Mouse (Mus musculus) frontal cortex, postnatal 14 days (tissue): ENCODE measurements around the gene Aldh1l1.

Experiments
- DNase-seq, 2 experiments: peaks; one replicate each; pipeline ENCODE4 v3.0.0; 2022; ENCODE audit warnings: low spot score in 2 of 2

Gene Aldh1l1

GRCm38 (mm10) chr6:90550161-90550912, 64.1 kb downstream of the Aldh1l1 start:
- no peak for DNase-seq

GRCm38 (mm10) chr6:90551251-90551650, 65.0 kb downstream of the Aldh1l1 start:
- no peak for DNase-seq

GRCm38 (mm10) chr6:90553197-90553596, 67.0 kb downstream of the Aldh1l1 start:
- DNase-seq: no peak

- no peak for DNase-seq
Observed at GRCm38 (mm10) chr6:90553682-90554081, 67.5 kb downstream of the Aldh1l1 start.

GRCm38 (mm10) chr6:90556534-90557058, 70.4 kb downstream of the Aldh1l1 start:
- DNase-seq: no peak

GRCm38 (mm10) chr6:90557077-90557476, 70.8 kb downstream of the Aldh1l1 start:
- DNase-seq: no peak

GRCm38 (mm10) chr6:90557829-90558693, 71.8 kb downstream of the Aldh1l1 start:
- no peak for DNase-seq

- DNase-seq: no peak
Observed at GRCm38 (mm10) chr6:90560390-90561058, 74.3 kb downstream of the Aldh1l1 start.

GRCm38 (mm10) chr6:90561234-90561781, 75.1 kb downstream of the Aldh1l1 start:
- DNase-seq: no peak

- DNase-seq: no peak
Observed at GRCm38 (mm10) chr6:90564240-90564639, 78.0 kb downstream of the Aldh1l1 start.

GRCm38 (mm10) chr6:90565357-90566215, 79.4 kb downstream of the Aldh1l1 start:
- DNase-seq: no peak

- DNase-seq: no peak
Observed at GRCm38 (mm10) chr6:90567486-90567885, 81.3 kb downstream of the Aldh1l1 start.

- DNase-seq: no peak
Observed at GRCm38 (mm10) chr6:90567928-90568327, 81.7 kb downstream of the Aldh1l1 start.

- DNase-seq: no peak
Observed at GRCm38 (mm10) chr6:90568721-90569120, 82.5 kb downstream of the Aldh1l1 start.

GRCm38 (mm10) chr6:90569736-90570383, 83.6 kb downstream of the Aldh1l1 start:
- no peak for DNase-seq

- no peak for DNase-seq
Observed at GRCm38 (mm10) chr6:90570392-90570791, 84.2 kb downstream of the Aldh1l1 start.

- DNase-seq: peak; percentile 47 to 77
Observed at GRCm38 (mm10) chr6:90575261-90575715, 89.1 kb downstream of the Aldh1l1 start.

- no peak for DNase-seq
Observed at GRCm38 (mm10) chr6:90578174-90578573, 91.9 kb downstream of the Aldh1l1 start.

- DNase-seq: no peak
Observed at GRCm38 (mm10) chr6:90582331-90582730, 96.1 kb downstream of the Aldh1l1 start.

GRCm38 (mm10) chr6:90588113-90588512, 101.9 kb downstream of the Aldh1l1 start:
- DNase-seq: no peak
